Mouse (Mus musculus) embryonic fibroblast, embryonic 13.5 days (primary cell): Measurements from ENCODE around the gene Rtp4.

Experiments
- CTCF ChIP-seq: IDR thresholded peaks from 2 replicates; pipeline ENCODE4 v1.5.1; 2011; ENCODE audit warnings: mild to moderate bottlenecking, control low read depth, low read length, moderate library complexity, borderline replicate concordance; ENCODE audit not compliant: insufficient read depth
- POLR2A ChIP-seq: IDR thresholded peaks from 2 replicates; pipeline ENCODE4 v1.6.1; 2011; ENCODE audit warnings: low read depth, mild to moderate bottlenecking, control low read depth, low read length, moderate library complexity

DNA sequence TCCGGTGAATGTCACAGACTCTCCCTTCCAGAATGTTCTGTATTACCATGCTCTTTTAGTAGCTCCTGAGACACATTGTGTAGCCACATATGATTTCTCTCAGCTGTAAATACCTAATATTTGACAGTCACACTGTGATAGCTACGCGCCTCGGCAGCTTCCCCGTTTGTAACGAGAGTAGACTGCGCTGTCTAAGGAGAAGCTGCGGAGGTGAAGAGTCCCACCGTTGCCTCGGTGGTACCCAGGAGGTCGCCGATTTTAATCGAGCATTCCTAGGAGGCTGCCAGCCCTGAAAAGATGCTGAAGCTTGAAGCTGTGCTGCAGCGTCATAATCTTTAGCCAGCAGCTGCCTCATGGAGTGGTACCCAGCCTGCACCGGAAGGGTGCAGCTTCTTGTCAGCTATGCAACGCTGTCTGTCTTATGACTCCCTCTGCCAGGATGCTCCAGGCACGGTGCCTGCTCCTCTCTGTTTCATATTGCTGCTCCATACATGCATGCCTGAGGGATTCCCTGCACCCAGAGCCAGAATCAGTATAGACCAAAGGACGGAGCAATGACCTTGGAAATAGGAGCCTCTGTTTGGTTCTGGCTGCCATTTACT, 31.0 kb downstream of the Rtp4 start:
- no peak for TF ChIP-seq CTCF
- no peak for TF ChIP-seq POLR2A
